Mouse (Mus musculus): ENCODE data around the gene Htra3.

The Htra3 gene

GRCm38 (mm10) chr5:35655753-35656485 lies 23.7 kb downstream of the Htra3 start:
- in situ Hi-C loops (cut with MseI, MboI): no loop called here

GRCm38 (mm10) chr5:35653743-35654395 lies 25.7 kb downstream of the Htra3 start:
- in situ Hi-C loops (cut with MseI, MboI): no loop called here

GRCm38 (mm10) chr5:35652872-35653271 lies 26.7 kb downstream of the Htra3 start:
- in situ Hi-C loops (cut with MseI, MboI): no loop called here

GRCm38 (mm10) chr5:35652319-35652718 lies 27.3 kb downstream of the Htra3 start:
- in situ Hi-C loops (cut with MseI, MboI): no loop called here

GRCm38 (mm10) chr5:35648230-35648629 lies 31.4 kb downstream of the Htra3 start:
- in situ Hi-C loops (cut with MseI, MboI): no loop called here

GRCm38 (mm10) chr5:35647562-35647961 lies 32.0 kb downstream of the Htra3 start:
- in situ Hi-C loops (cut with MseI, MboI): no loop called here

- in situ Hi-C loops (cut with MseI, MboI): no loop called here
Measured at GRCm38 (mm10) chr5:35646927-35647326, 32.7 kb downstream of the Htra3 start.

- in situ Hi-C loops (cut with MseI, MboI): no loop called here
Measured at GRCm38 (mm10) chr5:35645938-35646493, 33.6 kb downstream of the Htra3 start.

GRCm38 (mm10) chr5:35644082-35644481 lies 35.5 kb downstream of the Htra3 start:
- in situ Hi-C loops (cut with MseI, MboI): no loop called here

- in situ Hi-C loops (cut with MseI, MboI): no loop called here
Measured at GRCm38 (mm10) chr5:35643401-35644048, 36.1 kb downstream of the Htra3 start.

- in situ Hi-C loops (cut with MseI, MboI): no loop called here
Measured at GRCm38 (mm10) chr5:35641961-35642584, 37.5 kb downstream of the Htra3 start.

GRCm38 (mm10) chr5:35636016-35636415 lies 43.6 kb downstream of the Htra3 start:
- in situ Hi-C loops (cut with MseI, MboI): no loop called here

- in situ Hi-C loops (cut with MseI, MboI): no loop called here
Measured at GRCm38 (mm10) chr5:35632841-35633240, 46.7 kb downstream of the Htra3 start.

- in situ Hi-C loops (cut with MseI, MboI): no loop called here
Measured at GRCm38 (mm10) chr5:35631755-35632154, 47.8 kb downstream of the Htra3 start.

GRCm38 (mm10) chr5:35631224-35631623 lies 48.4 kb downstream of the Htra3 start:
- in situ Hi-C loops (cut with MseI, MboI): no loop called here

- in situ Hi-C loops (cut with MseI, MboI): no loop called here
Measured at GRCm38 (mm10) chr5:35630706-35631105, 48.9 kb downstream of the Htra3 start.

GRCm38 (mm10) chr5:35629333-35629732 lies 50.2 kb downstream of the Htra3 start:
- in situ Hi-C loops (cut with MseI, MboI): no loop called here

GRCm38 (mm10) chr5:35628685-35629084 lies 50.9 kb downstream of the Htra3 start:
- in situ Hi-C loops (cut with MseI, MboI): no loop called here

- in situ Hi-C loops (cut with MseI, MboI): no loop called here
Measured at GRCm38 (mm10) chr5:35627307-35627840, 52.2 kb downstream of the Htra3 start.

GRCm38 (mm10) chr5:35626408-35626807 lies 53.2 kb downstream of the Htra3 start:
- in situ Hi-C loops (cut with MseI, MboI): no loop called here

GRCm38 (mm10) chr5:35624751-35625239 lies 54.8 kb downstream of the Htra3 start:
- in situ Hi-C loops (cut with MseI, MboI): no loop called here

- in situ Hi-C loops (cut with MseI, MboI): no loop called here
Measured at GRCm38 (mm10) chr5:35623831-35624230, 55.8 kb downstream of the Htra3 start.
